Mouse (Mus musculus) midbrain, embryonic 14.5 days (tissue): ENCODE data around the gene Opa3. TPM values are rescaled to one million over a fixed set of nuclear protein-coding genes. Genes with fewer than 3 reads are reported as not detected.

Experiments
- ATAC-seq: fragments of 200-750 bp; cut with Nextera tagmentation; 2 replicates; pipeline ENCODE4 v1.8.0; 2017; ENCODE audit warnings: moderate number of reproducible peaks, moderate library complexity; ENCODE audit not compliant: low FRiP score, low TSS enrichment
- DNase-seq: peaks from one replicate; pipeline ENCODE4 v3.0.0-alpha.2; 2015
- H3K27ac ChIP-seq: fragments of 300-500 bp; sonication (generic); replicated peaks from 2 replicates; pipeline ENCODE4 v1.5.1; 2014; ENCODE audit warnings: mild to moderate bottlenecking, low read depth, low read length, moderate library complexity
- H3K27me3 ChIP-seq: fragments of 300-500 bp; sonication (generic); 2 replicates; pipeline ENCODE4 v1.6.1; 2014; ENCODE audit warnings: low read length, control low read depth, mixed read lengths; ENCODE audit not compliant: control insufficient read depth, insufficient read depth
- H3K36me3 ChIP-seq: fragments of 300-500 bp; sonication (generic); 2 replicates; pipeline ENCODE4 v1.6.1; 2014; ENCODE audit warnings: low read length, control low read depth; ENCODE audit not compliant: control insufficient read depth, insufficient read depth
- H3K4me1 ChIP-seq: fragments of 300-500 bp; sonication (generic); 2 replicates; pipeline ENCODE4 v1.6.1; 2014; ENCODE audit warnings: mild to moderate bottlenecking, antibody characterized with exemption, low read length, control low read depth; ENCODE audit not compliant: control insufficient read depth, insufficient read depth
- H3K4me2 ChIP-seq: fragments of 300-500 bp; sonication (generic); 2 replicates; pipeline ENCODE4 v1.6.1; 2014; ENCODE audit warnings: mild to moderate bottlenecking, low read length, moderate library complexity
- H3K4me3 ChIP-seq: fragments of 300-500 bp; sonication (generic); replicated peaks from 2 replicates; pipeline ENCODE4 v1.5.1; 2014; ENCODE audit warnings: low read depth, low read length
- H3K9ac ChIP-seq: fragments of 300-500 bp; sonication (generic); replicated peaks from 2 replicates; pipeline ENCODE4 v1.6.1; 2014; ENCODE audit warnings: mild to moderate bottlenecking, low read length, moderate library complexity
- H3K9me3 ChIP-seq: fragments of 300-500 bp; sonication (generic); 2 replicates; pipeline ENCODE4 v1.6.1; 2016; ENCODE audit warnings: low read length, control low read depth, mixed read lengths; ENCODE audit not compliant: control insufficient read depth
- WGBS: fragments of 180-500 bp; shearing (Covaris S2); extraction: QIAGEN DNeasy Blood & Tissue Kit; methylation state at CpG from one replicate; pipeline ENCODE4 v1.1.7; 2014; 5-methylcytosine and 5-hydroxymethylcytosine counted together
- polyA plus RNA-seq: library from polyadenylated mRNA; unstranded; fragments of >200 nt; fragmentation: Nextera tagmentation; extraction: Ambion mirVana; gene quantifications from 2 replicates; pipeline ENCODE4 v1.2.1, GENCODE M21; 2014

Gene Opa3
- polyA plus RNA-seq, 1 experiment from 2014 or later: 35.0 TPM

GRCm38 (mm10) chr7:19211041-19211675, 17.0 kb upstream of the Opa3 start:
- H3K4me2 ChIP-seq: no peak overlapping the region
- no peak overlapping the region for H3K9ac ChIP-seq
- no peak overlapping the region for H3K4me3 ChIP-seq
- no peaks in the 10 kb centered on the region for H3K9me3 ChIP-seq
- H3K27ac ChIP-seq: no peak overlapping the region
- no peaks in the 10 kb centered on the region for H3K27me3 ChIP-seq
- no peak for DNase-seq
- peaks cover 9% of the 10 kb centered on the region for H3K4me1 ChIP-seq
- ATAC-seq: no peak
- WGBS: 37% methylated on average over 5 of the region's 5 CpGs
- H3K36me3 ChIP-seq: no peaks in the 10 kb centered on the region

- Histone ChIP-seq H3K27ac (no peak within 1 kb of the TSS), H3K27me3 (no peaks in the 10 kb centered on the region), H3K4me2 (peak within 1 kb of the TSS; percentile 67), H3K4me3 (peak within 1 kb of the TSS; percentile 38), H3K9me3 (no peaks in the 10 kb centered on the region), H3K4me1 (peaks cover 9% of the 10 kb centered on the region), H3K9ac (peak within 1 kb of the TSS; percentile 54), H3K36me3 (no peaks in the 10 kb centered on the region)
- ATAC-seq (peak; percentile 64; the same call in 1 of the 2 replicates), DNase-seq (peak; percentile 60)
- 1% methylated on average over 30 of the region's 30 CpGs for WGBS
These were observed 16.0 kb upstream of the Opa3 start, which contains the start of gene Gpr4 for GRCm38 (mm10) chr7:19211996-19212755. Gpr4 (plus strand) TSS chr7:19212538.

- H3K36me3 ChIP-seq: no peaks in the 10 kb centered on the region
- peaks cover 9% of the 10 kb centered on the region for H3K4me1 ChIP-seq
- no peak overlapping the region for H3K9ac ChIP-seq
- DNase-seq: no peak
- H3K27ac ChIP-seq: no peak overlapping the region
- H3K4me2 ChIP-seq: no peak overlapping the region
- no peak overlapping the region for H3K4me3 ChIP-seq
- H3K27me3 ChIP-seq: no peaks in the 10 kb centered on the region
- H3K9me3 ChIP-seq: no peaks in the 10 kb centered on the region
- ATAC-seq: no peak
- 66% methylated on average over 2 of the region's 2 CpGs for WGBS
These were observed 14.7 kb upstream of the Opa3 start for GRCm38 (mm10) chr7:19213385-19213784.

- Histone ChIP-seq H3K27ac (no peak overlapping the region), H3K9ac (no peak overlapping the region), H3K36me3 (no peaks in the 10 kb centered on the region), H3K4me2 (no peak overlapping the region), H3K9me3 (no peaks in the 10 kb centered on the region), H3K4me1 (peaks cover 9% of the 10 kb centered on the region), H3K27me3 (no peaks in the 10 kb centered on the region), H3K4me3 (no peak overlapping the region)
- no peak for DNase-seq
- 82% methylated on average over 7 of the region's 7 CpGs for WGBS
- no peak for ATAC-seq
These were observed 13.8 kb upstream of the Opa3 start for GRCm38 (mm10) chr7:19214369-19214768.

GRCm38 (mm10) chr7:19214940-19215339, 13.2 kb upstream of the Opa3 start:
- H3K9ac ChIP-seq: no peak overlapping the region
- DNase-seq (no peak), ATAC-seq (no peak)
- H3K27ac ChIP-seq: no peak overlapping the region
- no peak overlapping the region for H3K4me3 ChIP-seq
- H3K27me3 ChIP-seq: no peaks in the 10 kb centered on the region
- no peaks in the 10 kb centered on the region for H3K9me3 ChIP-seq
- no peaks in the 10 kb centered on the region for H3K36me3 ChIP-seq
- peaks cover 9% of the 10 kb centered on the region for H3K4me1 ChIP-seq
- H3K4me2 ChIP-seq: no peak overlapping the region
- 70% methylated on average over 9 of the region's 9 CpGs for WGBS

- 71% methylated on average over 5 of the region's 5 CpGs for WGBS
- Histone ChIP-seq H3K9me3 (no peaks in the 10 kb centered on the region), H3K4me1 (peaks cover 3% of the 10 kb centered on the region), H3K27me3 (no peaks in the 10 kb centered on the region), H3K9ac (no peak overlapping the region), H3K27ac (no peak overlapping the region), H3K36me3 (no peaks in the 10 kb centered on the region), H3K4me3 (no peak overlapping the region), H3K4me2 (no peak overlapping the region)
- ATAC-seq: no peak
- DNase-seq: no peak
These were observed 10.6 kb upstream of the Opa3 start for GRCm38 (mm10) chr7:19217492-19217891.

- Histone ChIP-seq H3K36me3 (no peaks in the 10 kb centered on the region), H3K27ac (no peak overlapping the region), H3K9ac (no peak overlapping the region), H3K4me3 (no peak overlapping the region), H3K9me3 (no peaks in the 10 kb centered on the region), H3K4me1 (no peaks in the 10 kb centered on the region), H3K27me3 (no peaks in the 10 kb centered on the region), H3K4me2 (no peak overlapping the region)
- DNase-seq (no peak), ATAC-seq (no peak)
- 3% methylated on average over 2 of the region's 3 CpGs for WGBS
These were observed 10.2 kb upstream of the Opa3 start for GRCm38 (mm10) chr7:19217944-19218343.

- Histone ChIP-seq H3K4me2 (no peak overlapping the region), H3K9ac (no peak overlapping the region), H3K4me3 (no peak overlapping the region), H3K4me1 (no peaks in the 10 kb centered on the region), H3K9me3 (no peaks in the 10 kb centered on the region), H3K36me3 (no peaks in the 10 kb centered on the region; the same call in 1 of the 2 replicates), H3K27ac (no peak overlapping the region), H3K27me3 (no peaks in the 10 kb centered on the region)
- 69% methylated on average over 3 of the region's 3 CpGs for WGBS
- no peak for DNase-seq
- ATAC-seq: no peak
These were observed 8.1 kb upstream of the Opa3 start for GRCm38 (mm10) chr7:19220061-19220460.

- 95% methylated on average over 16 of the region's 16 CpGs for WGBS
- ATAC-seq: no peak
These were observed 5.9 kb upstream of the Opa3 start for GRCm38 (mm10) chr7:19222189-19222588.

More at GRCm38 (mm10) chr7:19222189-19222588, 5.9 kb upstream of the Opa3 start:
- DNase-seq: no peak
- Histone ChIP-seq H3K27ac (no peak overlapping the region), H3K4me3 (no peak overlapping the region), H3K27me3 (no peaks in the 10 kb centered on the region), H3K9me3 (no peaks in the 10 kb centered on the region), H3K4me2 (no peak overlapping the region), H3K9ac (no peak overlapping the region), H3K4me1 (peaks cover 6% of the 10 kb centered on the region), H3K36me3 (peaks cover 6% of the 10 kb centered on the region; the same call in 1 of the 2 replicates)
